Mouse (Mus musculus) hindlimb bud, embryonic 11.5 days (tissue): ENCODE data around the gene St6galnac3.
"Not testable (repeated sequence)": the region's sequence is repeated elsewhere in the genome, so short reads cannot be mapped to it uniquely, and the experiment has no call there.

Source experiments
- DNase-seq: peaks from one replicate; pipeline ENCODE4 v3.0.0-alpha.2; 2012; ENCODE audit warnings: low read depth, low spot score; ENCODE audit errors: extremely low spot score

St6galnac3 gene

DNA sequence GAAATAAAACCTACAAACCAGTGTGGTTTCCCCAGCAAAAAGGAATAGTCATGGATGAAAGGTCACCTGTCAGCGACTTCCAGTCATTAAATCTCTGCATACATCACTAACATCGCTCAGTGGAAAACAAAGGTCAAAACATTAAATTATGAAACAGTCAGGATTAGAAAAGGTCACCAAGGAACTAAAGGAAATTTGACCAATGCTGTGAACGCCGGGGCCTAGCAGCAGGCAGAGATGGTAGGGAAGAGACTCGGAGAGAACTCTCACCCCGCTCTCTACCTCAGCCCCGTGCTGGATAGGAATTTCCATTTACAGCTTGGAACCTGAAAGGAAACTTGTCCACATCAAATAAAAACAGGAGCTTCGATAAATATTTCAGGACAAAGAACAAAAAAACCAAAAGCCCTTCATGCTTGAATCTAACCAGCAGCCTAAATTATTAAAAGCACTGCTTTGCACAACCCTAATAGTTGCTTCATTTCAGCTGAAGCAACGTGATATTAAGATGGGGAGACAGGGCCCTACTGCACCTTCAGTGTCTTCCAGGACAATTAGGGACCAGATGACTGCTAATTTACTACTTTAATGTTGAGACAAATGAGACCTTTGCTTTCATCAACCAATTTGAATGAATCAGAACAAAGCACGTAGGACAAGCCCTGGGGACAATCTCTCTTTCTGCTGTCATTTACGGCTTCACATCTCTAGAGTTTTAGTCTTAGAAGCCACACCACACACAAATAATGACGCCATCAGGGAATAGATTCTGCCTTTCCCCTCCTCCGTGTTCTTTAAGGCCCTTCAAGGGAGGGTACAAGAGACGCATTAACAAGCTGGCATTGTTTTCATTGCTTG is 303.7 kb downstream of the St6galnac3 start:
- no peak for DNase-seq

GRCm38 (mm10) chr3:153419331-153419730 is 305.6 kb downstream of the St6galnac3 start:
- DNase-seq, result no peak

DNA sequence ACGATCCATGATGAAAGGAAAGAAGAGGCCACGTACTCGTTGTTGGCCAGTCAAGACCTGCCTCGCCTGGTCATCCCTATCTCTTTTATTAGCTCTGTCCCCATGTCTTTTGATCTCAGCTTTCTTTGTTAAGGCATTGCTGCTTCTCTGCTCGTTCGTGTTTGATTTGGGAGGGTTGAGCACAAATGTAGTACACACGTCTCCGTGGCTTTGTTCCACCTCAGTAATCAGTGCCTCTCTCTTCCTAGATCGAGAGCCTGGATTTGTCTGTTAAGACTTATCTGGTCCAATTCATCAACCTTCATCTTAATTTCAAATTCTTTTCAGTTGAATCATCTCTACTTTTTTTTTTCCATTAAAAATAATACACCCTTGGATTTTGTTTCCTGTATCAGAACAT is 308.0 kb downstream of the St6galnac3 start:
- DNase-seq, result no peak

GRCm38 (mm10) chr3:153416383-153416782 is 308.6 kb downstream of the St6galnac3 start:
- DNase-seq, result no peak

GRCm38 (mm10) chr3:153414132-153414531 is 310.8 kb downstream of the St6galnac3 start:
- no peak for DNase-seq

GRCm38 (mm10) chr3:153409286-153409685 is 315.7 kb downstream of the St6galnac3 start:
- no peak for DNase-seq

- no peak for DNase-seq
Observed at GRCm38 (mm10) chr3:153408361-153408760, 316.6 kb downstream of the St6galnac3 start.

DNA sequence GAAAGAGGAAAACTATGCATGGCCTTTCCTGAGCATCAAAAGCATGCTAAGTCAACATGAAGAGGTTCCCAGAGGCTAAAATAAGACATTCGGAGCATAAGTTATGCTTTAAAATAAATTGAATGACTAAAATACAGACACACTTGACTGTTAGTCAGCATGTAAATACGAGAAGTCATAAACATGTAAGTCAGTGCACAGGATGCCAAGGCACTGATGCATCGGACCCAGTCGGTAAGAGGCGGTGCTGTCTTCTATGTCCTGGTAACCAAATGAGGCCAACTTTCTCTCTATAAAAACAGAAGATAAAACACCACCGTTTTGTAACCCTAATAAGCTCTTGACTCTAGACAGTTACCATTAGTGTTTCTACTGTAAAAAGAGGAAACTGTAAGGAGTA is 317.3 kb downstream of the St6galnac3 start:
- DNase-seq, result no peak

DNA sequence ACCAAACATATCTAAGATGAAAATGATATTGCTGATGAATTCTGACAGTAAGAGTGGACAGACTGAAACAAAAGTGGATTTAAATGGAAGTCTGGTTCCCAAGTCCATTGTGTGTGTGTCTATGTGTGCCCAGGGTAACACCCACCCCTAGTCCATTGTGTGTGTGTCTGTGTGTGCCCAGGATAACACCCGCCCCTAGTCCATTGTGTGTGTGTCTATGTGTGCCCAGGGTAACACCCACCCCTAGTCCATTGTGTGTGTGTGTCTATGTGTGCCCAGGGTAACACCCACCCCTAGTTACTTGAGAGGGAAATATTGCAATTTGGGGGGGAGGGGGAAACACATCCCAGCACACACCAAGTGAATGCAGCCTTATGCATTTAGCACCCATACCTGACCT is 318.1 kb downstream of the St6galnac3 start:
- DNase-seq, result no peak

GRCm38 (mm10) chr3:153406220-153406619 is 318.8 kb downstream of the St6galnac3 start:
- no peak for DNase-seq

DNA sequence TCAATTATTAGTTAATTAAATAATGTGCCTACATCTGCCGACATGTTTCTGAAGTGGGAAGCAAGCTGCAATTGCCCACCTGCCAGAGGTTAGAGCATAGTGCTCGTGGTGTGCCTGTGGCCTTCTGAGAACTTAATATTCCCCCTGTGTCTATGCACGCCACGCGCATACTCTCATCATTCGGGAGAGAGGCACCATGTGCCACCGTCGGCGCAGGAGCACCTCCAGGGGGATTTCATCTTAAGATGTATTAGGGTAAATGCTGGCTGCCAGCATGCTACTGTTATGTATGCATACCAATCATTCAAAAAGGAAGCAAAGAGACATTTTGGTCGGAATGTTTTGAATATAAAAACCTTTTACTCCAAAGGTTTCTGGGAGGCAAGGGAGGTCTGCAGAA is 319.3 kb downstream of the St6galnac3 start:
- DNase-seq, result no peak

DNA sequence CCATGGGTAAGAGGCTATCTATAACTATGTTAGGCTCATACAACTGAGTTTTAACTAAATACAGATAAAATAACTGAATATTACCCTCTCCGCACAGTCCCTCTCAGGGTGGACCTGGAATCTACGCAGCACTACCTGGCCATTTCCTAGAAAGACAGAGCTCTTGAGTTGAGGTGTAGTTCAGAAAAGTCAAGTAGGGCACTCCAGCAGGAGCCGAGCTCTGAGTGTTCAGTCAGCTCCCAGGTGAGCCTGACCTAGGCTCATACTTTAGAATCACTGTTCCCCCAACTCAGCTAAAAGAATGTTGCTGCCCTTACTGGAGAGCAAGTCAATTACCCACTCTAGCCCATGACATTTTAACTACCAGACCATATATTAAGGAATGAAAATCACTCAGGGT is 324.7 kb downstream of the St6galnac3 start:
- DNase-seq, result no peak

DNA sequence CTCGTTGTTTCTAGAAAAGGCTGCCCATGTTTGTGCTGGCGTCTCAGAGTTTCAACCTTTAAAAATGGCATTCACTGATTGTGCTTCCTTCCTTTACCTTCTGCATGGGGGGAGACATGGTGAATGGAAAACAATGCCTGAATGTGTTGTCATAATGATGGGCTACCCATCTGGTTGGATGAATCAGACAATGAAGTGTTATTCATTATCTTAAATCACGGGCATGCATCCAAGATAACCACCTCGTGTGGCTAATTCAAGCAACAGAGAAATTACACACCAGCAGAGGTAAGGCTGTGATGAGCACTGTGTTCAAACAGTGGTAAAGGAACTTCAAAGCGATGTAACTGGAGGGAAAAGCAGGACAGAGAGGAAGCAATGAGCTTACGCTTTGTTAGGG is 325.4 kb downstream of the St6galnac3 start:
- DNase-seq, result no peak

DNA sequence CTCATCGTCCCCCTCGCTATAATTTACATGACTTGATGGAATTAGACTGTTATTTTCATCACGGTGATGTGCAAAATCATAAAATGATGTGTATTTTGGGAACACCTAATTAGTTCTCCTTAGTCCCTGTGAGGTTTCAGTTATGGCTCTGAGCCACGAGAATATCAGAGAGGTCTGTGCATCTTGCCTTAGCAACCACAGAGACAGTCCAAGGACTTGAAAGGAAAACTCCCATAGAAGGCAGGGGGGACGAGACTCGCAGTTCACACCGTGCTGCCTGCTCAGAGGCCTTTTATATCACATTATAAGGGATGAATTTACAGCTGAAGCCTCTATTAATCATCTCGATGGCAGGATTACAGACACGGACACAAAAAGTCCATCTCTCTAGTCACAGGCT is 327.2 kb downstream of the St6galnac3 start:
- no peak for DNase-seq

GRCm38 (mm10) chr3:153396375-153397068 is 328.5 kb downstream of the St6galnac3 start:
- no peak for DNase-seq

GRCm38 (mm10) chr3:153395351-153395750 is 329.6 kb downstream of the St6galnac3 start:
- no peak for DNase-seq

GRCm38 (mm10) chr3:153394751-153395150 is 330.2 kb downstream of the St6galnac3 start:
- DNase-seq, result no peak

- no peak for DNase-seq
Observed at GRCm38 (mm10) chr3:153394224-153394623, 330.8 kb downstream of the St6galnac3 start.

DNA sequence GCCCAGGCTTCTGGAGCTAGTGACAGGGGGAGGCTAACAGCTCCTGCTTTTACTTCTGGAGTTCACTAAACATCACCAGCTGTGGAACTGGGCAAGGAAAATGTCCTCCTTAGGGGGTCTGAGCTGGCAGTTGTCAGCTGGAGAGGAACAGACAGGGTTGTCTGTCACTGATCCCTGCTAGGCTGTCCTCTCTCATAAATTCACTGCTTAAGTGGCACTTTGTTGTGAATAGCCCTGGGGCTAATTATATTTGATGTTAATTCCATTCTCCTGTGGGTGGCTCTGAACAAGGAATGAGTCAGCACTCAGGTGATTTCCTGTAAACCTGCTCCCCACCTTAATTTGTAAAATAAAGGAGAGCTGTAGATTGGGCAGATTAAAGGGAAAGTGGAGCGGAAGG is 333.5 kb downstream of the St6galnac3 start:
- DNase-seq, result not testable (repeated sequence)

- DNase-seq, result not testable (repeated sequence)
Observed at GRCm38 (mm10) chr3:153384651-153385050, 340.3 kb downstream of the St6galnac3 start.

DNA sequence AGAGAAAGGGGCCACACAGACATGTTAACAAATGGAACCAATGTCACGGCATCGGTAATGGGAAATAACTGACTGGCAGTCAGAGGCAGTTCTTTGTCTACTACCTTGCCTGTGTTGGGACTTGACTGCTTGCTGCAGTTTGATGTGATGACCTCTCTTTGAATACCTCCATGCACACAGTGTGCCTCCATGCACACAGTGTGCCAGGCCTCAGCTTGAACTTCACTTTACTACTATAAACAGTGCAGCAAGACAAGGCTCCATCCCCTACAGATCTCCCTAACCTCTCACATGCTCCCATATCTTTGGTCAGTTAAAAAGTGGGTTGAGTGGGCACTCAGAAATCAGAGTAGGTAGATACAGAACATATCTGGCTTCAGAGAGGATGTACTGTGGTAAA is 341.3 kb downstream of the St6galnac3 start:
- no peak for DNase-seq

GRCm38 (mm10) chr3:153365057-153365755 is 359.8 kb downstream of the St6galnac3 start:
- DNase-seq, result no peak
